Mouse (Mus musculus) midbrain, embryonic 11.5 days (tissue): ENCODE data around the gene Lrig1. TPM values are rescaled to one million over a fixed set of nuclear protein-coding genes. Genes with fewer than 3 reads are reported as not detected.
"Not testable (repeated sequence)": the region's sequence is repeated elsewhere in the genome, so short reads cannot be mapped to it uniquely, and the experiment has no call there.

ENCODE experiments used
- ATAC-seq: fragments of 200-750 bp; cut with Nextera tagmentation; 2 replicates; pipeline ENCODE4 v1.8.0; 2017; ENCODE audit warnings: moderate TSS enrichment, moderate library complexity; ENCODE audit not compliant: low FRiP score
- DNase-seq: peaks from one replicate; pipeline ENCODE4 v3.0.0; 2015; ENCODE audit warnings: low spot score; ENCODE audit errors: missing footprints
- H3K27ac ChIP-seq: fragments of 300-500 bp; sonication (generic); 2 replicates; pipeline ENCODE4 v1.5.1; 2014; ENCODE audit warnings: low read depth, low read length
- H3K27me3 ChIP-seq: fragments of 300-500 bp; sonication (generic); 2 replicates; pipeline ENCODE4 v1.6.1; 2014; ENCODE audit warnings: mild to moderate bottlenecking, low read length, moderate library complexity, mixed read lengths; ENCODE audit not compliant: control insufficient read depth, insufficient read depth
- H3K36me3 ChIP-seq: fragments of 300-500 bp; sonication (generic); 2 replicates; pipeline ENCODE4 v1.6.1; 2014; ENCODE audit warnings: mild to moderate bottlenecking, low read length, moderate library complexity, mixed read lengths; ENCODE audit not compliant: control insufficient read depth, insufficient read depth
- H3K4me1 ChIP-seq: fragments of 300-500 bp; sonication (generic); 2 replicates; pipeline ENCODE4 v1.6.1; 2014; ENCODE audit warnings: low read length; ENCODE audit not compliant: control insufficient read depth, insufficient read depth
- H3K4me2 ChIP-seq: fragments of 300-500 bp; sonication (generic); 2 replicates; pipeline ENCODE4 v1.6.1; 2014; ENCODE audit warnings: mild to moderate bottlenecking, moderate library complexity
- H3K4me3 ChIP-seq: fragments of 300-500 bp; sonication (generic); 2 replicates; pipeline ENCODE4 v1.5.1; 2014; ENCODE audit warnings: low read depth, low read length
- H3K9ac ChIP-seq: fragments of 300-500 bp; sonication (generic); 2 replicates; pipeline ENCODE4 v1.6.1; 2014; ENCODE audit warnings: low read length
- H3K9me3 ChIP-seq: fragments of 300-500 bp; sonication (generic); 2 replicates; pipeline ENCODE4 v1.6.1; 2016; ENCODE audit warnings: low read length; ENCODE audit not compliant: control insufficient read depth
- WGBS: fragments of 180-500 bp; shearing (Covaris S2); extraction: QIAGEN DNeasy Blood & Tissue Kit; methylation state at CpG from one replicate; pipeline ENCODE4 v1.1.7; 2014; 5-methylcytosine and 5-hydroxymethylcytosine counted together
- microRNA-seq: library from miRNA; unstranded; fragments of <30 nt; microRNA quantifications from one replicate; pipeline ENCODE4, GENCODE M21; 2017
- polyA plus RNA-seq: library from polyadenylated mRNA; unstranded; fragments of >200 nt; fragmentation: Nextera tagmentation; extraction: Ambion mirVana; gene quantifications from 2 replicates; pipeline ENCODE4 v1.2.1, GENCODE M21; 2014

Gene Lrig1
- polyA plus RNA-seq, 1 experiment from 2014 or later = 17.4 TPM

GRCm38 (mm10) chr6:94575526-94576166 lies 124.3 kb downstream of the Lrig1 start:
- ATAC-seq (0 out of 2 replicates have a peak, but pooled peaks have one; percentile 51), DNase-seq (peak; percentile 83)
- peak overlapping the region; percentile 44 for H3K27ac ChIP-seq
- peaks cover 18% of the 10 kb centered on the region for H3K4me1 ChIP-seq
- no peaks in the 10 kb centered on the region for H3K27me3 ChIP-seq
- 39% methylated on average over 9 of the region's 9 CpGs for WGBS
- H3K4me2 ChIP-seq = no peak overlapping the region
- H3K4me3 ChIP-seq = no peak overlapping the region
- H3K36me3 ChIP-seq = no peaks in the 10 kb centered on the region
- no peaks in the 10 kb centered on the region for H3K9me3 ChIP-seq
- peak overlapping the region; percentile 22; the same call in 1 of the 2 replicates for H3K9ac ChIP-seq

- no peak for ATAC-seq
- Histone ChIP-seq H3K4me3 (no peak overlapping the region), H3K9me3 (no peaks in the 10 kb centered on the region), H3K27ac (no peak overlapping the region), H3K27me3 (no peaks in the 10 kb centered on the region), H3K4me1 (no peaks in the 10 kb centered on the region), H3K4me2 (no peak overlapping the region), H3K9ac (no peak overlapping the region), H3K36me3 (no peaks in the 10 kb centered on the region)
- 91% methylated on average over 2 of the region's 2 CpGs for WGBS
- DNase-seq = no peak
These were observed 131.9 kb downstream of the Lrig1 start for GRCm38 (mm10) chr6:94568040-94568439.

- Histone ChIP-seq H3K9ac (no peak overlapping the region), H3K4me2 (no peak overlapping the region), H3K36me3 (no peaks in the 10 kb centered on the region), H3K27me3 (no peaks in the 10 kb centered on the region), H3K4me3 (no peak overlapping the region), H3K4me1 (no peaks in the 10 kb centered on the region), H3K9me3 (no peaks in the 10 kb centered on the region), H3K27ac (no peak overlapping the region)
- DNase-seq (no peak), ATAC-seq (no peak)
- 93% methylated on average over 2 of the region's 2 CpGs for WGBS
These were observed 134.2 kb downstream of the Lrig1 start for GRCm38 (mm10) chr6:94565766-94566165.

- Histone ChIP-seq H3K9ac (no peak overlapping the region), H3K9me3 (no peaks in the 10 kb centered on the region), H3K4me1 (no peaks in the 10 kb centered on the region), H3K36me3 (no peaks in the 10 kb centered on the region), H3K4me2 (no peak overlapping the region), H3K4me3 (no peak overlapping the region), H3K27ac (no peak overlapping the region), H3K27me3 (no peaks in the 10 kb centered on the region)
- 60% methylated on average over 8 of the region's 8 CpGs for WGBS
- DNase-seq = peak; percentile 51
- no peak for ATAC-seq
These were observed 136.6 kb downstream of the Lrig1 start for GRCm38 (mm10) chr6:94563203-94563940.

GRCm38 (mm10) chr6:94561346-94561745 lies 138.6 kb downstream of the Lrig1 start:
- Histone ChIP-seq H3K27ac (no peak overlapping the region), H3K9me3 (no peaks in the 10 kb centered on the region), H3K4me3 (no peak overlapping the region), H3K4me1 (no peaks in the 10 kb centered on the region), H3K27me3 (no peaks in the 10 kb centered on the region), H3K9ac (no peak overlapping the region), H3K4me2 (no peak overlapping the region), H3K36me3 (no peaks in the 10 kb centered on the region)
- DNase-seq (peak; percentile 60), ATAC-seq (no peak)
- WGBS = 79% methylated on average over 1 of the region's 1 CpGs

GRCm38 (mm10) chr6:94560896-94561295 lies 139.1 kb downstream of the Lrig1 start:
- no peak overlapping the region for H3K27ac ChIP-seq
- ATAC-seq (no peak), DNase-seq (peak; percentile 56)
- no peaks in the 10 kb centered on the region for H3K4me1 ChIP-seq
- no peak overlapping the region for H3K4me2 ChIP-seq
- 100% methylated on average over 1 of the region's 1 CpGs for WGBS
- H3K36me3 ChIP-seq = no peaks in the 10 kb centered on the region
- no peaks in the 10 kb centered on the region for H3K9me3 ChIP-seq
- no peak overlapping the region for H3K4me3 ChIP-seq
- H3K27me3 ChIP-seq = no peaks in the 10 kb centered on the region
- no peak overlapping the region for H3K9ac ChIP-seq

GRCm38 (mm10) chr6:94558603-94559002 lies 141.4 kb downstream of the Lrig1 start:
- not testable (repeated sequence) for H3K9ac ChIP-seq, H3K27ac ChIP-seq, H3K27me3 ChIP-seq, DNase-seq, H3K4me1 ChIP-seq, H3K4me3 ChIP-seq, H3K4me2 ChIP-seq, ATAC-seq, H3K36me3 ChIP-seq, H3K9me3 ChIP-seq
- WGBS = 85% methylated on average over 1 of the region's 1 CpGs

Small RNA genes within 50 kb of the gene (microRNA-seq; reads per million reads assigned to microRNA genes)
- 0.95 reads per million for gene Mir7041

Other genes starting within 250 kb of the Lrig1 start
- 7.1 and 9.8 TPM in 2 replicates for gene Slc25a26, start 199.8 kb downstream of the Lrig1 start, polyA plus RNA-seq